Mouse (Mus musculus) midbrain, embryonic 14.5 days (tissue): ENCODE data around the gene Scaf1. TPM values are rescaled to one million over a fixed set of nuclear protein-coding genes. Genes with fewer than 3 reads are reported as not detected.

Source experiments
- ATAC-seq: fragments of 200-750 bp; cut with Nextera tagmentation; 2 replicates; pipeline ENCODE4 v1.8.0; 2017; ENCODE audit warnings: moderate number of reproducible peaks, moderate library complexity; ENCODE audit not compliant: low FRiP score, low TSS enrichment
- DNase-seq: peaks from one replicate; pipeline ENCODE4 v3.0.0-alpha.2; 2015
- H3K27ac ChIP-seq: fragments of 300-500 bp; sonication (generic); replicated peaks from 2 replicates; pipeline ENCODE4 v1.5.1; 2014; ENCODE audit warnings: mild to moderate bottlenecking, low read depth, low read length, moderate library complexity
- H3K27me3 ChIP-seq: fragments of 300-500 bp; sonication (generic); 2 replicates; pipeline ENCODE4 v1.6.1; 2014; ENCODE audit warnings: low read length, control low read depth, mixed read lengths; ENCODE audit not compliant: control insufficient read depth, insufficient read depth
- H3K36me3 ChIP-seq: fragments of 300-500 bp; sonication (generic); 2 replicates; pipeline ENCODE4 v1.6.1; 2014; ENCODE audit warnings: low read length, control low read depth; ENCODE audit not compliant: control insufficient read depth, insufficient read depth
- H3K4me1 ChIP-seq: fragments of 300-500 bp; sonication (generic); 2 replicates; pipeline ENCODE4 v1.6.1; 2014; ENCODE audit warnings: mild to moderate bottlenecking, antibody characterized with exemption, low read length, control low read depth; ENCODE audit not compliant: control insufficient read depth, insufficient read depth
- H3K4me2 ChIP-seq: fragments of 300-500 bp; sonication (generic); 2 replicates; pipeline ENCODE4 v1.6.1; 2014; ENCODE audit warnings: mild to moderate bottlenecking, low read length, moderate library complexity
- H3K4me3 ChIP-seq: fragments of 300-500 bp; sonication (generic); replicated peaks from 2 replicates; pipeline ENCODE4 v1.5.1; 2014; ENCODE audit warnings: low read depth, low read length
- H3K9ac ChIP-seq: fragments of 300-500 bp; sonication (generic); replicated peaks from 2 replicates; pipeline ENCODE4 v1.6.1; 2014; ENCODE audit warnings: mild to moderate bottlenecking, low read length, moderate library complexity
- H3K9me3 ChIP-seq: fragments of 300-500 bp; sonication (generic); 2 replicates; pipeline ENCODE4 v1.6.1; 2016; ENCODE audit warnings: low read length, control low read depth, mixed read lengths; ENCODE audit not compliant: control insufficient read depth
- WGBS: fragments of 180-500 bp; shearing (Covaris S2); extraction: QIAGEN DNeasy Blood & Tissue Kit; methylation state at CpG from one replicate; pipeline ENCODE4 v1.1.7; 2014; 5-methylcytosine and 5-hydroxymethylcytosine counted together
- microRNA-seq: library from miRNA; unstranded; fragments of <30 nt; microRNA quantifications from one replicate; pipeline ENCODE4, GENCODE M21; 2016
- polyA plus RNA-seq: library from polyadenylated mRNA; unstranded; fragments of >200 nt; fragmentation: Nextera tagmentation; extraction: Ambion mirVana; gene quantifications from 2 replicates; pipeline ENCODE4 v1.2.1, GENCODE M21; 2014

Gene Scaf1
- polyA plus RNA-seq, 1 experiment from 2014 or later: 60.6 TPM

DNA sequence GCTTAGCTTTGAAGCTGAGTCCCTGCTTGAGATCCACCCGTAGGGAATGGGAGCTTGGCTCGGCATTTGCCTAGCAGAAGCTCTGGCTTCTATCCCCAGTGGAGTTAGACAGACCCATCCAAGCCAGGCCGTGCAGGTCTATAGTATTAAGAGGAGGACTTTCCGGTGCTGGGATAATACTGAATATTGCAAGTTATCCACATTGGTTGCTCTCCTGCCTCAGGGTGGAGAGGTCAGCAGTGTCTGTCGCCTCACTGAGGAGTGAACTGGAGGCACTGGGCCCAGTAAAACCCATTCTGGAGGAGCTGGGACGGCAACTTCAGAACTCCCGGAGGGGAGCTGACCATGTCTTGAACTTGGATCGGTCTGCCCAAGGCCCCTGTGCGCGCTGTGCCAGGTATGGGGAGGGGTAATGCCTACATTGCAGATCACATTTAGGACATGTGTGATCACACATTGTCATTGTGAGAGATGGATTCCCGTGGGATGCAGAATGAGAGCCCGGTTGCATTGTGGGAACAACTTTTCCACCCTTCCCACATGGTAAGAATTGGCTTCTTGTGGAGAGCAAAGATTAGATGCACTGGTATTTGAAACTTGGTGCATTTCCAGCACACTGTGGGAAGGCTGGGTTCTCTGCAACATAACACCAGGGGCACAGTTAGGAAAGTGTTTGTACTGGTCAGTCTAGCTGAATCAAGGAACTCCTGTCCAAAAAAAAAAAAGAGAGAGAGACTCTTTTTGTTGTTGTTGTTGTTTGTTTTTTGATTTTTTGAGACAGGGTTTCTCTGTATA, 61.9 kb downstream of the Scaf1 start:
- DNase-seq (no peak), ATAC-seq (no peak)
- WGBS: 86% methylated on average over 12 of the region's 12 CpGs
- Histone ChIP-seq H3K4me3 (no peak overlapping the region), H3K9ac (no peak overlapping the region), H3K4me1 (peaks cover 13% of the 10 kb centered on the region), H3K27ac (no peak overlapping the region), H3K27me3 (peaks cover 24% of the 10 kb centered on the region), H3K4me2 (no peak overlapping the region), H3K9me3 (no peaks in the 10 kb centered on the region), H3K36me3 (peaks cover 7% of the 10 kb centered on the region)

DNA sequence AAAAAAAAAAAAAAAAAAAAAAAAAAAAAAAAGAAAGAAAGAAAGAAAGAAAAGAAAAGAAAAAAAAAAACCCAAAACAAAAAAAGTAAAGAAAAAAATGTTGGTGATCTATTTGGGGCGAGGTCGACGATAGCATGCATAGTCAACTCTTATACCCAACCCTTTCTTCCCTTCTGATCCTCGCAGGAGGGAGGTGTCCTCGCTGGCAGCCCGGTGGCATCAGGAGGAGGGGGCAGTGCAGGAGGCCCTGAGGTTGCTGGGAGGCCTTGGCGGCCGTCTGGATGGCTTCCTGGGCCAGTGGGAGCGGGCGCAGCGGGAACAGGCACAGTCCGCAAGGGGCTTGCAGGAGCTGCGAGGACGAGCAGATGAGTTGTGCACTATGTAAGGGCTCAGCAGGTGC, 62.6 kb downstream of the Scaf1 start:
- H3K9me3 ChIP-seq: no peaks in the 10 kb centered on the region
- no peaks in the 10 kb centered on the region for H3K36me3 ChIP-seq
- peaks cover 13% of the 10 kb centered on the region for H3K4me1 ChIP-seq
- no peak for DNase-seq
- no peak for ATAC-seq
- H3K9ac ChIP-seq: no peak overlapping the region
- peaks cover 24% of the 10 kb centered on the region for H3K27me3 ChIP-seq
- H3K27ac ChIP-seq: no peak overlapping the region
- 57% methylated on average over 14 of the region's 14 CpGs for WGBS
- no peak overlapping the region for H3K4me3 ChIP-seq
- H3K4me2 ChIP-seq: no peak overlapping the region

Small RNA genes within 50 kb of the gene (microRNA-seq; reads per million reads assigned to microRNA genes)
- gene Mir7054: 0.59 reads per million

Other genes starting within 250 kb of the Scaf1 start
- 29.1 and 35.2 TPM in 2 replicates for gene Nup62, start 200.3 kb downstream of the Scaf1 start, polyA plus RNA-seq
- 0.97 and 1.4 TPM in 2 replicates for gene Il4i1, start 200.0 kb downstream of the Scaf1 start, polyA plus RNA-seq
- gene Atf5, start 199.7 kb downstream of the Scaf1 start, polyA plus RNA-seq: 2.2 and 2.8 TPM in 2 replicates
- gene Akt1s1, start 167.4 kb downstream of the Scaf1 start, polyA plus RNA-seq: 61.9 and 63.7 TPM in 2 replicates
- 107 and 122 TPM in 2 replicates for gene Tbc1d17, start 167.3 kb downstream of the Scaf1 start, polyA plus RNA-seq
- gene Pnkp, start 159.2 kb downstream of the Scaf1 start, polyA plus RNA-seq: 28.8 and 30.4 TPM in 2 replicates
- gene Ptov1, start 146.6 kb downstream of the Scaf1 start, polyA plus RNA-seq: 480 and 508 TPM in 2 replicates
- 114 and 128 TPM in 2 replicates for gene Med25, start 123.7 kb downstream of the Scaf1 start, polyA plus RNA-seq
- gene Fuz, start 120.3 kb downstream of the Scaf1 start, polyA plus RNA-seq: 16.7 and 17.2 TPM in 2 replicates
- 124 and 133 TPM in 2 replicates for gene Ap2a1, start 86.9 kb downstream of the Scaf1 start, polyA plus RNA-seq
- not detected in 2 replicates for gene Tsks, start 73.2 kb downstream of the Scaf1 start, polyA plus RNA-seq
- gene Cpt1c, start 41.5 kb downstream of the Scaf1 start, polyA plus RNA-seq: 50.1 and 52.3 TPM in 2 replicates
- gene Prmt1, start 29.8 kb downstream of the Scaf1 start, polyA plus RNA-seq: 236 and 281 TPM in 2 replicates
- gene Irf3, start 18.7 kb downstream of the Scaf1 start, polyA plus RNA-seq: 46.7 and 54.0 TPM in 2 replicates
- gene Bcl2l12, start 17.7 kb downstream of the Scaf1 start, polyA plus RNA-seq: 11.8 and 15.4 TPM in 2 replicates
- gene Rras, start 1.6 kb upstream of the Scaf1 start, polyA plus RNA-seq: 9.7 and 13.2 TPM in 2 replicates
- 19.5 and 21.4 TPM in 2 replicates for gene Prr12, start 36.5 kb upstream of the Scaf1 start, polyA plus RNA-seq
- 55.3 and 65.9 TPM in 2 replicates for gene Nosip, start 46.1 kb upstream of the Scaf1 start, polyA plus RNA-seq
- 10.1 and 12.2 TPM in 2 replicates for gene Prrg2, start 46.3 kb upstream of the Scaf1 start, polyA plus RNA-seq
- 31.2 and 59.3 TPM in 2 replicates for gene Rcn3, start 75.9 kb upstream of the Scaf1 start, polyA plus RNA-seq
- 4.8 and 21.8 TPM in 2 replicates for gene Fcgrt, start 87.5 kb upstream of the Scaf1 start, polyA plus RNA-seq
- gene Rps11, start 108.1 kb upstream of the Scaf1 start, polyA plus RNA-seq: 915 and 960 TPM in 2 replicates
- gene Rpl13a, start 112.4 kb upstream of the Scaf1 start, polyA plus RNA-seq: 746 and 846 TPM in 2 replicates
- 0.53 TPM in 1 of 2 replicates, not detected in the other for gene Gm45713, start 119.9 kb upstream of the Scaf1 start, polyA plus RNA-seq
- 0.50 and 1.4 TPM in 2 replicates for gene Flt3l, start 120.1 kb upstream of the Scaf1 start, polyA plus RNA-seq
- gene Pih1d1, start 137.9 kb upstream of the Scaf1 start, polyA plus RNA-seq: 92.8 and 96.2 TPM in 2 replicates
- 21.2 and 24.1 TPM in 2 replicates for gene Aldh16a1, start 138.2 kb upstream of the Scaf1 start, polyA plus RNA-seq
- 0.39 and 0.62 TPM in 2 replicates for gene Slc17a7, start 147.6 kb upstream of the Scaf1 start, polyA plus RNA-seq
- not detected in 2 replicates for gene Gfy, start 163.2 kb upstream of the Scaf1 start, polyA plus RNA-seq
- 0.68 and 1.4 TPM in 2 replicates for gene Pth2, start 164.6 kb upstream of the Scaf1 start, polyA plus RNA-seq
- gene Ccdc155, start 188.5 kb upstream of the Scaf1 start, polyA plus RNA-seq: 0.33 and 0.34 TPM in 2 replicates
- gene Dkkl1, start 195.8 kb upstream of the Scaf1 start, polyA plus RNA-seq: 2.4 and 2.7 TPM in 2 replicates
- gene Tead2, start 199.4 kb upstream of the Scaf1 start, polyA plus RNA-seq: 38.4 and 59.7 TPM in 2 replicates
- gene Cd37, start 222.8 kb upstream of the Scaf1 start, polyA plus RNA-seq: 0.76 and 1.0 TPM in 2 replicates
- 0.16 and 0.54 TPM in 2 replicates for gene Slc6a16, start 224.7 kb upstream of the Scaf1 start, polyA plus RNA-seq